Mouse (Mus musculus): Measurements from ENCODE around the gene Gm43191. TPM values are rescaled to one million over a fixed set of nuclear protein-coding genes. Genes with fewer than 3 reads are reported as not detected.

The Gm43191 gene
- polyA plus RNA-seq, 1 experiment from 2014 or later: not detected

- Histone ChIP-seq H3K4me1 (ENCODE audit: control insufficient read depth, insufficient read depth, low read length) (peaks cover 10% of the 10 kb centered on the region), H3K9me3 (replicated peaks; ENCODE audit: control insufficient read depth, low read length, poor library complexity, severe bottlenecking) (no peaks in the 10 kb centered on the region), H3K36me3 (ENCODE audit: control insufficient read depth, insufficient read depth, low read length) (no peaks in the 10 kb centered on the region), H3K27me3 (ENCODE audit: control insufficient read depth, insufficient read depth, low read depth, low read length) (no peaks in the 10 kb centered on the region), H3K4me2 (ENCODE audit: low read length) (peak overlapping the region; percentile 89), H3K4me3 (ENCODE audit: low read depth, low read length) (peak overlapping the region; percentile 82), H3K27ac (ENCODE audit: low read length) (peak overlapping the region; percentile 61), H3K9ac (ENCODE audit: low read depth, low read length) (peak overlapping the region; percentile 91)
- WGBS: under 1% methylated on average over 75 of the region's 85 CpGs
- ATAC-seq: peak; percentile 95
These were observed 30.8 kb upstream of the Gm43191 start for GRCm38 (mm10) chr3:116711624-116712435.

GRCm38 (mm10) chr3:116710941-116711340 is 29.9 kb upstream of the Gm43191 start:
- ATAC-seq: no peak
- WGBS: 60% methylated on average over 9 of the region's 9 CpGs
- H3K4me3 ChIP-seq (ENCODE audit: low read depth, low read length): peak overlapping the region; percentile 82
- H3K9me3 ChIP-seq (replicated peaks; ENCODE audit: control insufficient read depth, low read length, poor library complexity, severe bottlenecking): no peaks in the 10 kb centered on the region
- peak overlapping the region; percentile 89 for H3K4me2 ChIP-seq (ENCODE audit: low read length)
- H3K27me3 ChIP-seq (ENCODE audit: control insufficient read depth, insufficient read depth, low read depth, low read length): no peaks in the 10 kb centered on the region
- no peak overlapping the region for H3K27ac ChIP-seq (ENCODE audit: low read length)
- H3K4me1 ChIP-seq (ENCODE audit: control insufficient read depth, insufficient read depth, low read length): peaks cover 10% of the 10 kb centered on the region
- no peak overlapping the region for H3K9ac ChIP-seq (ENCODE audit: low read depth, low read length)
- no peaks in the 10 kb centered on the region for H3K36me3 ChIP-seq (ENCODE audit: control insufficient read depth, insufficient read depth, low read length)

GRCm38 (mm10) chr3:116705637-116706204 is 24.7 kb upstream of the Gm43191 start:
- Histone ChIP-seq H3K27me3 (ENCODE audit: control insufficient read depth, insufficient read depth, low read depth, low read length) (no peaks in the 10 kb centered on the region), H3K9ac (ENCODE audit: low read depth, low read length) (no peak overlapping the region), H3K9me3 (replicated peaks; ENCODE audit: control insufficient read depth, low read length, poor library complexity, severe bottlenecking) (no peaks in the 10 kb centered on the region), H3K36me3 (ENCODE audit: control insufficient read depth, insufficient read depth, low read length) (no peaks in the 10 kb centered on the region), H3K4me1 (ENCODE audit: control insufficient read depth, insufficient read depth, low read length) (peaks cover 1% of the 10 kb centered on the region), H3K27ac (ENCODE audit: low read length) (no peak overlapping the region), H3K4me3 (ENCODE audit: low read depth, low read length) (no peak overlapping the region), H3K4me2 (ENCODE audit: low read length) (no peak overlapping the region)
- ATAC-seq: no peak
- WGBS: 91% methylated on average over 1 of the region's 1 CpGs

- Histone ChIP-seq H3K36me3 (ENCODE audit: control insufficient read depth, insufficient read depth, low read length) (no peaks in the 10 kb centered on the region), H3K4me2 (ENCODE audit: low read length) (no peak overlapping the region), H3K4me1 (ENCODE audit: control insufficient read depth, insufficient read depth, low read length) (no peaks in the 10 kb centered on the region), H3K9ac (ENCODE audit: low read depth, low read length) (no peak overlapping the region), H3K4me3 (ENCODE audit: low read depth, low read length) (no peak overlapping the region), H3K27me3 (ENCODE audit: control insufficient read depth, insufficient read depth, low read depth, low read length) (no peaks in the 10 kb centered on the region), H3K9me3 (replicated peaks; ENCODE audit: control insufficient read depth, low read length, poor library complexity, severe bottlenecking) (no peaks in the 10 kb centered on the region), H3K27ac (ENCODE audit: low read length) (no peak overlapping the region)
- ATAC-seq: no peak
- WGBS: 93% methylated on average over 5 of the region's 5 CpGs
These were observed 22.8 kb upstream of the Gm43191 start for GRCm38 (mm10) chr3:116703835-116704234.

GRCm38 (mm10) chr3:116702647-116703272 is 21.7 kb upstream of the Gm43191 start:
- Histone ChIP-seq H3K4me1 (ENCODE audit: control insufficient read depth, insufficient read depth, low read length) (no peaks in the 10 kb centered on the region), H3K36me3 (ENCODE audit: control insufficient read depth, insufficient read depth, low read length) (no peaks in the 10 kb centered on the region), H3K9ac (ENCODE audit: low read depth, low read length) (no peak overlapping the region), H3K27me3 (ENCODE audit: control insufficient read depth, insufficient read depth, low read depth, low read length) (no peaks in the 10 kb centered on the region), H3K9me3 (replicated peaks; ENCODE audit: control insufficient read depth, low read length, poor library complexity, severe bottlenecking) (no peaks in the 10 kb centered on the region), H3K4me2 (ENCODE audit: low read length) (no peak overlapping the region), H3K4me3 (ENCODE audit: low read depth, low read length) (no peak overlapping the region), H3K27ac (ENCODE audit: low read length) (no peak overlapping the region)
- no peak for ATAC-seq
- WGBS: 97% methylated on average over 1 of the region's 1 CpGs

- no peak for ATAC-seq
- no peaks in the 10 kb centered on the region for H3K9me3 ChIP-seq (replicated peaks; ENCODE audit: control insufficient read depth, low read length, poor library complexity, severe bottlenecking)
- H3K36me3 ChIP-seq (ENCODE audit: control insufficient read depth, insufficient read depth, low read length): no peaks in the 10 kb centered on the region
- no peak overlapping the region for H3K27ac ChIP-seq (ENCODE audit: low read length)
- WGBS: 97% methylated on average over 4 of the region's 4 CpGs
- no peaks in the 10 kb centered on the region for H3K27me3 ChIP-seq (ENCODE audit: control insufficient read depth, insufficient read depth, low read depth, low read length)
- H3K4me3 ChIP-seq (ENCODE audit: low read depth, low read length): no peak overlapping the region
- no peak overlapping the region for H3K4me2 ChIP-seq (ENCODE audit: low read length)
- H3K9ac ChIP-seq (ENCODE audit: low read depth, low read length): no peak overlapping the region
- H3K4me1 ChIP-seq (ENCODE audit: control insufficient read depth, insufficient read depth, low read length): no peaks in the 10 kb centered on the region
These were observed 20.5 kb upstream of the Gm43191 start for GRCm38 (mm10) chr3:116701601-116702000.

GRCm38 (mm10) chr3:116698786-116699185 is 17.7 kb upstream of the Gm43191 start:
- H3K9me3 ChIP-seq (replicated peaks; ENCODE audit: control insufficient read depth, low read length, poor library complexity, severe bottlenecking): no peaks in the 10 kb centered on the region
- H3K27ac ChIP-seq (ENCODE audit: low read length): no peak overlapping the region
- WGBS: 75% methylated on average over 2 of the region's 2 CpGs
- no peaks in the 10 kb centered on the region for H3K36me3 ChIP-seq (ENCODE audit: control insufficient read depth, insufficient read depth, low read length)
- H3K4me1 ChIP-seq (ENCODE audit: control insufficient read depth, insufficient read depth, low read length): no peaks in the 10 kb centered on the region
- no peaks in the 10 kb centered on the region for H3K27me3 ChIP-seq (ENCODE audit: control insufficient read depth, insufficient read depth, low read depth, low read length)
- no peak overlapping the region for H3K4me3 ChIP-seq (ENCODE audit: low read depth, low read length)
- H3K4me2 ChIP-seq (ENCODE audit: low read length): no peak overlapping the region
- ATAC-seq: no peak
- no peak overlapping the region for H3K9ac ChIP-seq (ENCODE audit: low read depth, low read length)

- H3K9me3 ChIP-seq (replicated peaks; ENCODE audit: control insufficient read depth, low read length, poor library complexity, severe bottlenecking): no peaks in the 10 kb centered on the region
- ATAC-seq: no peak
- no peaks in the 10 kb centered on the region for H3K27me3 ChIP-seq (ENCODE audit: control insufficient read depth, insufficient read depth, low read depth, low read length)
- H3K27ac ChIP-seq (ENCODE audit: low read length): no peak overlapping the region
- no peak overlapping the region for H3K4me2 ChIP-seq (ENCODE audit: low read length)
- no peak overlapping the region for H3K9ac ChIP-seq (ENCODE audit: low read depth, low read length)
- no peaks in the 10 kb centered on the region for H3K36me3 ChIP-seq (ENCODE audit: control insufficient read depth, insufficient read depth, low read length)
- no peaks in the 10 kb centered on the region for H3K4me1 ChIP-seq (ENCODE audit: control insufficient read depth, insufficient read depth, low read length)
- no peak overlapping the region for H3K4me3 ChIP-seq (ENCODE audit: low read depth, low read length)
- WGBS: 91% methylated on average over 2 of the region's 2 CpGs
These were observed 14.6 kb upstream of the Gm43191 start for GRCm38 (mm10) chr3:116695666-116695985.
